Mouse (Mus musculus) lung, embryonic 14.5 days (tissue): ENCODE measurements around the gene Dhx40. TPM values are rescaled to one million over a fixed set of nuclear protein-coding genes. Genes with fewer than 3 reads are reported as not detected.
A peak's percentile ranks its signal among the peaks of the same experiment; 100 is the strongest.

Source experiments
- ATAC-seq: fragments of 200-750 bp; cut with Nextera tagmentation; 2 replicates; pipeline ENCODE4 v1.8.0; 2017; ENCODE audit warnings: mild to moderate bottlenecking, moderate TSS enrichment, moderate library complexity; ENCODE audit not compliant: insufficient read depth
- DNase-seq: peaks from one replicate; pipeline ENCODE4 v3.0.0-alpha.2; 2015
- H3K27ac ChIP-seq: fragments of 300-500 bp; sonication (generic); 2 replicates; pipeline ENCODE4 v1.5.1; 2014; ENCODE audit warnings: low read depth, mild to moderate bottlenecking, moderate library complexity
- H3K27me3 ChIP-seq: fragments of 300-500 bp; sonication (generic); 2 replicates; pipeline ENCODE4 v1.6.1; 2014; ENCODE audit warnings: low read length, control low read depth; ENCODE audit not compliant: insufficient read depth
- H3K36me3 ChIP-seq: fragments of 300-500 bp; sonication (generic); 2 replicates; pipeline ENCODE4 v1.6.1; 2014; ENCODE audit warnings: control low read depth; ENCODE audit not compliant: insufficient read depth
- H3K4me1 ChIP-seq: fragments of 300-500 bp; sonication (generic); 2 replicates; pipeline ENCODE4 v1.6.1; 2014; ENCODE audit warnings: antibody characterized with exemption, control low read depth; ENCODE audit not compliant: insufficient read depth
- H3K4me2 ChIP-seq: fragments of 300-500 bp; sonication (generic); 2 replicates; pipeline ENCODE4 v1.6.1; 2014; ENCODE audit warnings: mild to moderate bottlenecking
- H3K4me3 ChIP-seq: fragments of 300-500 bp; sonication (generic); 2 replicates; pipeline ENCODE4 v1.5.1; 2014; ENCODE audit warnings: low read depth, low read length
- H3K9ac ChIP-seq: fragments of 300-500 bp; sonication (generic); 2 replicates; pipeline ENCODE4 v1.6.1; 2014
- H3K9me3 ChIP-seq: fragments of 300-500 bp; sonication (generic); 2 replicates; pipeline ENCODE4 v1.6.1; 2016; ENCODE audit warnings: low read depth, low read length, control low read depth
- CTCF ChIP-seq: IDR thresholded peaks from 2 replicates; pipeline ENCODE4 v1.5.1; 2016; ENCODE audit warnings: antibody characterized with exemption, low read depth
- WGBS: fragments of 180-500 bp; shearing (Covaris S2); extraction: QIAGEN DNeasy Blood & Tissue Kit; methylation state at CpG from one replicate; pipeline ENCODE4 v1.1.7; 2014; 5-methylcytosine and 5-hydroxymethylcytosine counted together
- polyA plus RNA-seq: library from polyadenylated mRNA; unstranded; fragments of >200 nt; fragmentation: Nextera tagmentation; extraction: Ambion mirVana; gene quantifications from 2 replicates; pipeline ENCODE4 v1.2.1, GENCODE M21; 2014

Dhx40 gene
- polyA plus RNA-seq: 29.9 and 32.4 TPM in 2 replicates

- ATAC-seq: peak; percentile 95
Measured at GRCm38 (mm10) chr11:86807505-86807989, at the start of gene Dhx40. Dhx40 (minus strand) TSS chr11:86807746.

GRCm38 (mm10) chr11:86855639-86856425, 48.3 kb upstream of the Dhx40 start:
- TF ChIP-seq CTCF: no peak
- H3K27ac ChIP-seq: no peak overlapping the region
- no peaks in the 10 kb centered on the region for H3K9me3 ChIP-seq
- no peaks in the 10 kb centered on the region for H3K27me3 ChIP-seq
- ATAC-seq: no peak
- H3K4me1 ChIP-seq: 0 out of 2 replicates have a peak, but pooled peaks cover 10% of the 10 kb centered on the region
- 71% methylated on average over 12 of the region's 12 CpGs for WGBS
- no peaks in the 10 kb centered on the region for H3K36me3 ChIP-seq
- H3K4me3 ChIP-seq: no peak overlapping the region
- H3K9ac ChIP-seq: no peak overlapping the region
- DNase-seq: no peak
- no peak overlapping the region for H3K4me2 ChIP-seq

More at GRCm38 (mm10) chr11:86807505-86807989, at the start of gene Dhx40:
- peak within 1 kb of the TSS; percentile 62 for H3K4me2 ChIP-seq
- peak within 1 kb of the TSS; percentile 76 for H3K9ac ChIP-seq
- peak; percentile 95 for DNase-seq
- H3K4me1 ChIP-seq: no peaks in the 10 kb centered on the region
- H3K27me3 ChIP-seq: no peaks in the 10 kb centered on the region
- WGBS: 5% methylated on average over 40 of the region's 40 CpGs
- no peaks in the 10 kb centered on the region for H3K9me3 ChIP-seq
- peak within 1 kb of the TSS; percentile 94 for H3K4me3 ChIP-seq
- H3K27ac ChIP-seq: peak within 1 kb of the TSS; percentile 85
- TF ChIP-seq CTCF: no peak
- H3K36me3 ChIP-seq: peaks cover 24% of the 10 kb centered on the region

DNA sequence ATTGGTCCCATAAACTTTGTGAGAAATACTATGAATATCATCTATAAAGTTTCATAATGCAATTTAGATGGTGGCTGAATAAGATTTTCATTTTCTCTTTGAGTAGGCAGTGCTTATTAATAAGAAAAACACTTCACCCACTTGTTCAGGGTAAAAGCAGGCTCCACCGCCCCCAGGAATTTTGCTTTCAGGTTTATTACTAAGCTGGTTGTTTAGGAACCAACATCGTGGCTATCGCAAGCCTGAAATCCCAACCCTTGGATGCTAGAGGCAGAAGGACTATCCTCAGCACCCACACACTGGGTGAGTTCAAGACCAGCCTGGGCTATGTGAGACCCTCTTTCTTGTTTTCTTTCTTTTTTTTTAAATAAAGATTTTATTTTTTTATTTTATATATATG, 45.5 kb upstream of the Dhx40 start:
- DNase-seq: no peak
- H3K4me1 ChIP-seq: 0 out of 2 replicates have a peak, but pooled peaks cover 10% of the 10 kb centered on the region
- 68% methylated on average over 3 of the region's 3 CpGs for WGBS
- H3K9ac ChIP-seq: no peak overlapping the region
- H3K27ac ChIP-seq: peak overlapping the region; percentile 68; the same call in 1 of the 2 replicates
- ATAC-seq: no peak
- H3K4me2 ChIP-seq: peak overlapping the region; percentile 36; the same call in 1 of the 2 replicates
- H3K27me3 ChIP-seq: no peaks in the 10 kb centered on the region
- H3K4me3 ChIP-seq: no peak overlapping the region
- no peaks in the 10 kb centered on the region for H3K36me3 ChIP-seq
- TF ChIP-seq CTCF: no peak
- no peaks in the 10 kb centered on the region for H3K9me3 ChIP-seq

- no peak for TF ChIP-seq CTCF
- 25% methylated on average over 13 of the region's 13 CpGs for WGBS
- Histone ChIP-seq H3K36me3 (no peaks in the 10 kb centered on the region), H3K4me3 (no peak overlapping the region), H3K27ac (peak overlapping the region; percentile 68; the same call in 1 of the 2 replicates), H3K27me3 (no peaks in the 10 kb centered on the region), H3K4me2 (peak overlapping the region; percentile 36), H3K9ac (peak overlapping the region; percentile 7; the same call in 1 of the 2 replicates), H3K4me1 (0 out of 2 replicates have a peak, but pooled peaks cover 10% of the 10 kb centered on the region), H3K9me3 (no peaks in the 10 kb centered on the region)
- ATAC-seq: no peak
- peak; percentile 67 for DNase-seq
Measured at GRCm38 (mm10) chr11:86852534-86853054, 45.0 kb upstream of the Dhx40 start.

DNA sequence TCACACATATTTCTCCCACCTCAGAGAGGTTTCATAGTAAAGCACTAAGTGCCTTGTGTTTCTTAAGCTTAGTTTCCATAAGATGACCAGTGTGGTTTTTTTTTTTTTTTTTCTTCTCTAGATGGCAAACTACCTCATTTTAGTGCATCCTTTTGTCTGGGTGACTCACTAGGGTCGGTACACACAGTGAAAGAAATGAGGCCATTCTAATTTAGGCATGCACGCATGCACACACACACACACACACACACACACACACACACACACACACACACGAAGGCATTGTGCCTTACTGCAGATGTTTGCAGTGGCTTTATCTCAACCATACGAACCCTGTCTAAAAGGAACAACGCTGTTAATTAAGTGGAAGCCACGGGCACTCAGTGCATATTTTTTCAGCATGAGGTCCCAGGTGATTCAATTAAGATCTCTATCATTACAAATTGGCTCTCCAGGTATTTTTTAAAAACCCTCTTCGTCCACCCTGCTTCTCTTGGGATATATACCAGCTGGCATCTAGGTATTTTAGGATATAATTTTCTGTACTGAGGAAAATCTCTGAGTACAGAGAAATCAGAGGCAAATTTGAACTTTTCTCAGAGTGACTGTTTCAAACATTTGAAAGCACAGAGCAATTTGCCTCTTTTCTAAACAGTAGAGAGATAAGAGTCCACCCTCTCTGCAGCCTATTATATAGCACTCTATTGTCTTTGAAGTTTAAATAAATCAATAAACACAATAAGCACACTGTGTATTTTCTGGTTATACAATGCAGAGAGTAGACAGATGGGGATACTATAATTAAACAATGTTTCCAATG, 44.4 kb upstream of the Dhx40 start:
- H3K27me3 ChIP-seq: no peaks in the 10 kb centered on the region
- DNase-seq: no peak
- no peak overlapping the region for H3K9ac ChIP-seq
- peak overlapping the region; percentile 68; the same call in 1 of the 2 replicates for H3K27ac ChIP-seq
- H3K4me2 ChIP-seq: peak overlapping the region; percentile 36
- no peak for TF ChIP-seq CTCF
- H3K4me3 ChIP-seq: no peak overlapping the region
- ATAC-seq: no peak; the same call in 1 of the 2 replicates
- H3K36me3 ChIP-seq: no peaks in the 10 kb centered on the region
- H3K9me3 ChIP-seq: no peaks in the 10 kb centered on the region
- 0 out of 2 replicates have a peak, but pooled peaks cover 10% of the 10 kb centered on the region for H3K4me1 ChIP-seq
- WGBS: 23% methylated on average over 7 of the region's 7 CpGs

- no peak for TF ChIP-seq CTCF
- H3K27me3 ChIP-seq: no peaks in the 10 kb centered on the region
- H3K9ac ChIP-seq: peak overlapping the region; percentile 9; the same call in 1 of the 2 replicates
- no peaks in the 10 kb centered on the region for H3K9me3 ChIP-seq
- no peak overlapping the region for H3K4me2 ChIP-seq
- DNase-seq (no peak), ATAC-seq (no peak)
- H3K36me3 ChIP-seq: no peaks in the 10 kb centered on the region
- no peak overlapping the region for H3K27ac ChIP-seq
- H3K4me3 ChIP-seq: no peak overlapping the region
- 33% methylated on average over 7 of the region's 7 CpGs for WGBS
- H3K4me1 ChIP-seq: 0 out of 2 replicates have a peak, but pooled peaks cover 10% of the 10 kb centered on the region
Measured at GRCm38 (mm10) chr11:86851234-86851671, 43.7 kb upstream of the Dhx40 start.
